8 mouse cellular contexts compared by ENCODE assay signal in the genomic region with DNA sequence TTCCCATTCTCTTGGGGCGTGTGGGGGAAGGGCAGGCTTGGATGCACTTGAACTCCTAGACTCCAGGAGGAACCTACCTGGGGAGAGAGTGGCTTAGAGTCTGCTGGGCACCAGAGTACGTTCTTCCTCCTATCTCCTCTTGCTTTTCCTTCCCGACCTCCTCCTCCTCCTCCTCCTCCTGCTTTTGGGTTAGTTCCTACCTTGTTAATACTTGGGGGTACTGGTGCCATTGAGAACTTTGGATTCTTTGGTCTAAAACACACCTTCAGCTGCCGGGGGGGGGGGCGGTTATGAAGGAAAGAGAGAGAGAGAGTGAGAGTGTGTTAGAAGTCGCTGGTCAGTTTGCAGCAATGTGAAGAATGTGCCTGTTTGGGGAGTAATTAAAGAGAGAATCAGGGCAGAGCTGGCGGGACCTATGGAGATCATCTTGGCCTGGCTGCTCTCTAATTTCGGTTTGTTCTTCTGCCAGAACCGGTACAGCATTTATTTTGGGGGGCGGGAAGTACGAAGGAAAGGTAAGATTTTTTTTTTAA.
DNase-seq lines count a peak whose midpoint lies in the region; ATAC-seq and TF ChIP-seq lines count a peak whose summit lies in the region.

No protein-coding gene starts in this region.

- no peak for TF ChIP-seq RAD21 in MEL (IDR thresholded peaks at IDR 0.05; ENCODE audit: low read depth, low read length)

- H3K9ac ChIP-seq in heart, embryonic 14.5 days (ENCODE audit: low read length): peak overlapping the region; percentile 83
- no peak overlapping the region; the same call in 1 of the 2 replicates for H3K9ac ChIP-seq in MEL (ENCODE audit: control insufficient read depth, low read depth, low read length, poor library complexity, severe bottlenecking)
- H3K9ac ChIP-seq in hindbrain, embryonic 13.5 days: peak overlapping the region; percentile 99

- whole genome bisulfite sequencing in heart, embryonic 14.5 days: 16% methylated on average over 11 of the region's 11 CpGs
- WGBS in hindbrain, embryonic 13.5 days: 16% methylated on average over 10 of the region's 11 CpGs
- 42% methylated on average over 11 of the region's 11 CpGs for WGBS in macrophage (ENCODE audit: missing documents)

- H3K27me3 ChIP-seq in heart, embryonic 14.5 days (ENCODE audit: control insufficient read depth, insufficient read depth, low read length): no peaks in the 10 kb centered on the region
- H3K27me3 ChIP-seq in MEL (ENCODE audit: control insufficient read depth in 1 of 2, insufficient read depth in 2 of 2, low read length in 2 of 2): peaks cover 13 to 14% of the 10 kb centered on the region in 2 experiments
- H3K27me3 ChIP-seq in hindbrain, embryonic 13.5 days: peaks cover 65% of the 10 kb centered on the region

- peak overlapping the region; percentile 39 to 75; a peak in 3 of 4 replicates for H3K27ac ChIP-seq in heart, embryonic 14.5 days (replicated peaks in 1 of 2; ENCODE audit: control insufficient read depth in 1 of 2, insufficient read depth in 1 of 2, low read depth in 2 of 2, low read length in 2 of 2)
- H3K27ac ChIP-seq in MEL (ENCODE audit: control insufficient read depth, low read depth, low read length): no peak overlapping the region
- H3K27ac ChIP-seq in hindbrain, embryonic 13.5 days: peak overlapping the region; percentile 100
- no peak overlapping the region for H3K27ac ChIP-seq in macrophage

- no peaks in the 10 kb centered on the region for H3K36me3 ChIP-seq in heart, embryonic 14.5 days (ENCODE audit: control insufficient read depth, insufficient read depth, low read length)
- H3K36me3 ChIP-seq in MEL (ENCODE audit: control insufficient read depth in 1 of 2, insufficient read depth in 2 of 2, low read length in 2 of 2) (no peaks in the 10 kb centered on the region), macrophage (ENCODE audit: inconsistent target) (no peaks in the 10 kb centered on the region)
- H3K36me3 ChIP-seq in hindbrain, embryonic 13.5 days: no peaks in the 10 kb centered on the region

- H3K79me2 ChIP-seq in MEL (ENCODE audit: control insufficient read depth, insufficient read depth, low read length, poor library complexity) (no peaks in the 10 kb centered on the region), macrophage (ENCODE audit: inconsistent target) (peaks cover 74% of the 10 kb centered on the region)

- peak overlapping the region; percentile 72 for H3K4me2 ChIP-seq in heart, embryonic 14.5 days (ENCODE audit: low read length)
- H3K4me2 ChIP-seq in hindbrain, embryonic 13.5 days: peak overlapping the region; percentile 93

- no peak for DNase-seq in heart, postnatal 4 days
- peak; percentile 39 for DNase-seq in MEL (ENCODE audit: low read depth, low spot score)
- no peak for DNase-seq in layer of hippocampus, postnatal 10 days (ENCODE audit: low spot score in 2 of 2)
- no peak for DNase-seq in right cerebral cortex, adult 2 months (ENCODE audit: low spot score in 2 of 2)
- DNase-seq in layer of hippocampus, postnatal 14 days (ENCODE audit: low spot score in 2 of 2): no peak

- ATAC-seq in heart, embryonic 14.5 days (ENCODE audit: insufficient number of reproducible peaks, insufficient read depth, low FRiP score, low read depth): no peak
- ATAC-seq in hindbrain, embryonic 13.5 days (ENCODE audit: low FRiP score): no peak

- no peak for TF ChIP-seq POLR2A in MEL (IDR thresholded peaks at IDR 0.05; ENCODE audit: control insufficient read depth in 1 of 2, insufficient read depth in 1 of 2, low read depth in 1 of 2, low read length in 2 of 2, poor library complexity in 1 of 2)

- TF ChIP-seq CTCF in MEL (IDR thresholded peaks at IDR 0.05 in 2 of 3, conservative IDR thresholded peaks at IDR 0.05 in 1 of 3; ENCODE audit: control insufficient read depth in 1 of 3, insufficient read depth in 1 of 3, low read depth in 2 of 3, low read length in 3 of 3, poor library complexity in 1 of 3, severe bottlenecking in 1 of 3): no peak

- H3K4me1 ChIP-seq in heart, embryonic 14.5 days (ENCODE audit: control insufficient read depth in 2 of 2, insufficient read depth in 2 of 2, low read length in 2 of 2): peaks cover 49 to 74% of the 10 kb centered on the region in 2 experiments
- H3K4me1 ChIP-seq in MEL (ENCODE audit: control insufficient read depth in 1 of 2, insufficient read depth in 2 of 2, low read length in 2 of 2): no peaks in the 10 kb centered on the region; a peak in 1 of 4 replicates
- peaks cover 92% of the 10 kb centered on the region for H3K4me1 ChIP-seq in hindbrain, embryonic 13.5 days (replicated peaks)

- peak overlapping the region; percentile 75 to 91 for H3K4me3 ChIP-seq in heart, embryonic 14.5 days (ENCODE audit: control insufficient read depth in 1 of 2, insufficient read depth in 1 of 2, low read depth in 1 of 2, low read length in 2 of 2)
- H3K4me3 ChIP-seq in MEL (ENCODE audit: control insufficient read depth in 1 of 2, insufficient read depth in 1 of 2, low read depth in 2 of 2, low read length in 2 of 2): peak overlapping the region; percentile 56 to 68; a peak in 3 of 4 replicates
- H3K4me3 ChIP-seq in hindbrain, embryonic 13.5 days: peak overlapping the region; percentile 80
- peak overlapping the region; percentile 28 for H3K4me3 ChIP-seq in macrophage (ENCODE audit: inconsistent target)

- no peak for TF ChIP-seq EP300 in MEL (IDR thresholded peaks at IDR 0.05; ENCODE audit: low read depth in 1 of 2, low read length in 2 of 2)

- H3K9me3 ChIP-seq in heart, embryonic 14.5 days (ENCODE audit: control insufficient read depth, low read length): no peaks in the 10 kb centered on the region
- no peaks in the 10 kb centered on the region for H3K9me3 ChIP-seq in MEL (replicated peaks; ENCODE audit: insufficient read depth, low read length)
- no peaks in the 10 kb centered on the region for H3K9me3 ChIP-seq in hindbrain, embryonic 13.5 days

TF ChIP-seq in MEL, 35 proteins besides CTCF, POLR2A, EP300 and RAD21:
- TF ChIP-seq E2F4 (IDR thresholded peaks at IDR 0.05; ENCODE audit: borderline replicate concordance, low read depth, low read length) (no peak), ETS1 (IDR thresholded peaks at IDR 0.05; ENCODE audit: low read depth, low read length) (no peak), UBTF (IDR thresholded peaks at IDR 0.05; ENCODE audit: borderline replicate concordance, insufficient read depth, low read depth, low read length) (no peak), ZKSCAN1 (IDR thresholded peaks at IDR 0.05; ENCODE audit: low read depth, low read length) (no peak), JUND (IDR thresholded peaks at IDR 0.05; ENCODE audit: low read depth, low read length) (no peak), MEF2A (IDR thresholded peaks at IDR 0.05; ENCODE audit: extremely low read depth, insufficient replicate concordance, low read depth, low read length, poor library complexity, severe bottlenecking) (no peak), USF2 (IDR thresholded peaks at IDR 0.05; ENCODE audit: borderline replicate concordance in 1 of 2, insufficient read depth in 1 of 2, low read depth in 1 of 2, low read length in 2 of 2) (no peak), GABPA (IDR thresholded peaks at IDR 0.05; ENCODE audit: low read depth, low read length) (no peak), NRF1 (IDR thresholded peaks at IDR 0.05; ENCODE audit: insufficient read depth, low read depth, low read length, poor library complexity, severe bottlenecking) (no peak), TBP (IDR thresholded peaks at IDR 0.05; ENCODE audit: low read depth, low read length) (no peak)

Comparison
In these comparisons a context has a peak if more than half of its experiments do, and no peak if none do; other contexts are left out.
1. H3K27ac ChIP-seq: peak in heart, embryonic 14.5 days (2 of 2) and hindbrain, embryonic 13.5 days (single experiment); none in MEL (single experiment) and macrophage (single experiment).
2. H3K4me3 ChIP-seq: peak in every context shown above with its lines; median percentile 83 in heart, embryonic 14.5 days; 80 in hindbrain, embryonic 13.5 days; 62 in MEL; 28 in macrophage.